Mouse (Mus musculus) spleen, adult 2 months (tissue): ENCODE results near the gene Crim1.

Source experiments
- CTCF ChIP-seq: fragments of 200-500 bp; IDR thresholded peaks from 2 replicates; pipeline ENCODE4 v1.5.1; 2011; ENCODE audit warnings: mild to moderate bottlenecking, inconsistent platforms; ENCODE audit not compliant: insufficient read depth, insufficient read length, insufficient replicate concordance; ENCODE audit errors: extremely low read depth
- POLR2A ChIP-seq: fragments of 200-500 bp; IDR thresholded peaks from 2 replicates; pipeline ENCODE4 v1.6.1; 2011; ENCODE audit warnings: low read depth, low read length, inconsistent platforms

DNA sequence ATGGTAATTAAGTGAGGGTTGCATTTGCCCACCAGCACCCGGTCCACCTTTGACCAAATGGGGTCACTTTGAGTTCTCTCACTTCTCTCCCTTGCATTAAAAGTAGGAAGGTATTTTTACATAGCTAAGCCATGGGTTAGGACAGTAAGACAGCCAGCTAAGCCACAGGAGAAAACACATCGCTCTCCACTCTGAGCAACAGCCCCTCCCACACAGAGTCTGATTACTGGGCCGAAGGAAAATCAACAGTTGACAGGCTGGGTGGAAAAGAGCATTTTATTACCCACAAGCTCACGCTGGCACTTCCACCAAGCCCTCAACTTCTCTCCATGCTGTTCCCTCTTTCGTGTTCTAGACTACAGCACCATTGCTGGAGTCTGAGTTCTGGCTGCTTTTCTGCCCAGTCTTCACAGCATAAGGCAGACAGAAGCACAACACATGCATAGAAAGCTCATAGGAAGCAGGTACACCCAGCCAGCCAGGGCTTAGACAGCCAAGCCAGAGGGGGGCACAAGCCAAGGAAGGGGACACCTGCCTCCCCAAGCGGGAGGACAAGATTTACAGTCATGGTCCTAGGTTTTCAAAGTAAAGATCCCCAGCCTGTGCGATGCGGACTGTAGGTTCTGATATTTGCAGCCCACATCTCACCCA is 179.2 kb downstream of the Crim1 start:
- TF ChIP-seq POLR2A: no peak
- no peak for TF ChIP-seq CTCF
